8 mouse cellular contexts compared by ENCODE assay signal in the genomic region with DNA sequence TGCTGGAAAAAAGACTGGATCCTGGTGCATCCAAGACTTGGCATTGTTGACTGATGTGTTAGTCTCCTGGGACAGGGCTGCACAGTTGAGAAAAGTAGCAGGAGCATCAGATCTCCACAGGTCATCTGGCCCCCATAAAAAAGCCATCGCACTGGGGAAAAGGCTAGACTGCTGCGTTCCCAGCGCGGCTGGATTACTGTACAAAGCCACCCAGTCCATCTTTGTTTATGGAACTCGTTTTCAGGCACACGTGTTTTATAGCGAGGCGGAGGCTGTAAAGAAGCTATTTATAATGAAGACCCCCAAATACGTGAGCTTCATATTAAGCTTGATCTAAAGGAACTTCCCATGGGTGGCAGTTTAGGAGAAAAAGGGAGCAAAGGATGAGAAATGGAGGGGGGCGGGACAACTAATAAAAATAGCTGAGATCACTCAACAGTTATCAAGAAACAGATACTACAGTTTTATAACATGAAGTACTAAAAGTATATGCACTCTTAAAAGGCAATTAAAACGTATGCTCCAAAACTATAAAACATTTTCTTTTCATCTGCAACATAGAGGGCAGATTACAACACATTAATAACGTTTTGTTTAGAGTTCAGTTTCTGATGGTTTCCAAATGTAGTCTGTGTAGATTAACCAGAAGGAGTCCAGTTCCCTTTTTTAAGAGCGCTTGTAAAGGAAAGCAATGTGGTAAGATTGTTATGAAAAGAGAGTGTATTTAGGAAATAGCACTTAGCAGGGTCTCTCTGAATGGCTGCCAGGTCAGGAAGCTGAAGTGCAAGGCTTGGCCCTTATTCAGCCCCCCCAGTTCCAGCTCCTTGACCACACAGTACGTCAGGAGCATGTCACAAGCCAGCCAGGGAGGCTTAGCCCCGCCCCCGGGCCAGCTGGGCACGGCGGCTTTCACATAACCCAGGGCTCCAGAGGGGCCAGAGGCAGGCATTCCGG.
DNase-seq lines count a peak whose midpoint lies in the region; ATAC-seq and TF ChIP-seq lines count a peak whose summit lies in the region.

No protein-coding gene starts in this region.

- no peaks in the 10 kb centered on the region for H3K9me3 ChIP-seq in kidney, embryonic 14.5 days (ENCODE audit: control insufficient read depth, low read length)
- no peaks in the 10 kb centered on the region for H3K9me3 ChIP-seq in lung, embryonic 16.5 days (ENCODE audit: control insufficient read depth, low read length)

- peak; percentile 50 for DNase-seq in ovary, adult 18-20 months (ENCODE audit: low spot score)
- no peak for DNase-seq in ovary, postnatal 10 days (ENCODE audit: low spot score)
- peak; percentile 71 for DNase-seq in heart, adult 8-10 months (ENCODE audit: low spot score)
- peak; percentile 49 to 62 for DNase-seq in spleen, adult 18-20 months
- no peak for DNase-seq in layer of hippocampus, adult 9-10 months (ENCODE audit: low spot score)

- no peaks in the 10 kb centered on the region for H3K36me3 ChIP-seq in kidney, embryonic 14.5 days (ENCODE audit: control insufficient read depth, insufficient read depth, low read length)
- H3K36me3 ChIP-seq in lung, embryonic 16.5 days (ENCODE audit: control insufficient read depth, insufficient read depth, low read length) = no peaks in the 10 kb centered on the region

- no peak overlapping the region; the same call in 1 of the 2 replicates for H3K9ac ChIP-seq in kidney, embryonic 14.5 days (ENCODE audit: low read depth, low read length)
- no peak overlapping the region for H3K9ac ChIP-seq in lung, embryonic 16.5 days (ENCODE audit: low read length)

- no peak overlapping the region for H3K4me3 ChIP-seq in bone marrow, adult 2 months (replicated peaks; ENCODE audit: control insufficient read depth, low read depth, low read length)
- no peak overlapping the region for H3K4me3 ChIP-seq in kidney, embryonic 14.5 days (ENCODE audit: low read length)
- H3K4me3 ChIP-seq in lung, embryonic 16.5 days (ENCODE audit: low read length) = no peak overlapping the region

- WGBS in bone marrow, adult 2 months = 40% methylated on average over 19 of the region's 19 CpGs
- 25% methylated on average over 19 of the region's 19 CpGs for WGBS in kidney, embryonic 14.5 days
- WGBS in lung, embryonic 16.5 days = 26% methylated on average over 19 of the region's 19 CpGs

- ATAC-seq in kidney, embryonic 14.5 days (ENCODE audit: low FRiP score, low TSS enrichment) = peak; percentile 85
- ATAC-seq in lung, embryonic 16.5 days (ENCODE audit: low read depth) = peak; percentile 96

- no peak for TF ChIP-seq POLR2A in bone marrow, adult 2 months (IDR thresholded peaks at IDR 0.05; ENCODE audit: borderline replicate concordance, control insufficient read depth, low read depth, low read length)

- H3K27ac ChIP-seq in bone marrow, adult 2 months (ENCODE audit: control insufficient read depth, insufficient read depth, low read depth, low read length, poor library complexity) = peak overlapping the region; percentile 85
- H3K27ac ChIP-seq in kidney, embryonic 14.5 days (ENCODE audit: low read depth, low read length) = peak overlapping the region; percentile 45
- peak overlapping the region; percentile 96 for H3K27ac ChIP-seq in lung, embryonic 16.5 days (ENCODE audit: low read length)

- peak overlapping the region; percentile 24 for H3K4me2 ChIP-seq in kidney, embryonic 14.5 days (replicated peaks; ENCODE audit: low read depth, low read length)
- peak overlapping the region; percentile 23 for H3K4me2 ChIP-seq in lung, embryonic 16.5 days (ENCODE audit: low read depth, low read length)

- no peak for TF ChIP-seq CTCF in bone marrow, adult 2 months (IDR thresholded peaks at IDR 0.05; ENCODE audit: control insufficient read depth, insufficient read depth, low read length)

- H3K27me3 ChIP-seq in kidney, embryonic 14.5 days (ENCODE audit: control insufficient read depth, insufficient read depth, low read length) = no peaks in the 10 kb centered on the region
- no peaks in the 10 kb centered on the region for H3K27me3 ChIP-seq in lung, embryonic 16.5 days (ENCODE audit: control insufficient read depth, insufficient read depth, low read depth, low read length)

- peaks cover 5% of the 10 kb centered on the region; the same call in 1 of the 2 replicates for H3K4me1 ChIP-seq in bone marrow, adult 2 months (ENCODE audit: control insufficient read depth, insufficient read depth, low read length)
- peaks cover 14% of the 10 kb centered on the region for H3K4me1 ChIP-seq in kidney, embryonic 14.5 days (ENCODE audit: control insufficient read depth, insufficient read depth, low read length)
- H3K4me1 ChIP-seq in lung, embryonic 16.5 days (replicated peaks; ENCODE audit: control insufficient read depth, insufficient read depth, low read length) = peaks cover 31% of the 10 kb centered on the region

Comparison
In these comparisons a context has a peak if more than half of its experiments do, and no peak if none do; other contexts are left out.
1. DNase-seq: peak in ovary, adult 18-20 months (single experiment), heart, adult 8-10 months (single experiment) and spleen, adult 18-20 months (2 of 2); none in ovary, postnatal 10 days (single experiment) and layer of hippocampus, adult 9-10 months (single experiment).
2. H3K27ac ChIP-seq: peak in every context shown above with its lines; median percentile 96 in lung, embryonic 16.5 days; 85 in bone marrow, adult 2 months; 45 in kidney, embryonic 14.5 days.